Mouse (Mus musculus): Measurements from ENCODE around the gene Brat1.

Gene Brat1

GRCm38 (mm10) chr5:140702103-140702513, 2.7 kb upstream of the Brat1 start, which contains the start of gene Iqce:
TSS of gene Iqce (minus strand) at chr5:140702378.
- peak; percentile 97 for DNase-seq (ENCODE audit: low read depth)

- peak; percentile 26 for DNase-seq (ENCODE audit: low read depth)
Measured at GRCm38 (mm10) chr5:140702618-140703175, 2.1 kb upstream of the Brat1 start.

- DNase-seq (ENCODE audit: low read depth): peak; percentile 9
Measured at GRCm38 (mm10) chr5:140703480-140704377, 1.1 kb upstream of the Brat1 start.

- DNase-seq (ENCODE audit: low read depth): peak; percentile 24
Measured at GRCm38 (mm10) chr5:140705501-140706171, 825 bp downstream of the Brat1 start.

GRCm38 (mm10) chr5:140710315-140710714, 5.5 kb downstream of the Brat1 start:
- no peak for DNase-seq (ENCODE audit: low read depth)

- peak; percentile 20 for DNase-seq (ENCODE audit: low read depth)
Measured at GRCm38 (mm10) chr5:140711040-140711439, 6.2 kb downstream of the Brat1 start.

- no peak for DNase-seq (ENCODE audit: low read depth)
Measured at GRCm38 (mm10) chr5:140720773-140721172, 16.0 kb downstream of the Brat1 start.

- DNase-seq (ENCODE audit: low read depth): peak; percentile 20
Measured at GRCm38 (mm10) chr5:140722121-140722520, 17.3 kb downstream of the Brat1 start.

- no peak for DNase-seq (ENCODE audit: low read depth)
Measured at GRCm38 (mm10) chr5:140723822-140724221, 19.0 kb downstream of the Brat1 start, which contains the start of gene Amz1. TSS of gene Amz1 (plus strand) at chr5:140724127.

GRCm38 (mm10) chr5:140726062-140726839, 21.4 kb downstream of the Brat1 start:
- DNase-seq (ENCODE audit: low read depth): peak; percentile 31

- no peak for DNase-seq (ENCODE audit: low read depth)
Measured at GRCm38 (mm10) chr5:140726946-140727740, 22.3 kb downstream of the Brat1 start.

- no peak for DNase-seq (ENCODE audit: low read depth)
Measured at GRCm38 (mm10) chr5:140731040-140731797, 26.4 kb downstream of the Brat1 start.

GRCm38 (mm10) chr5:140732195-140732594, 27.4 kb downstream of the Brat1 start:
- DNase-seq (ENCODE audit: low read depth): peak; percentile 29

- no peak for DNase-seq (ENCODE audit: low read depth)
Measured at GRCm38 (mm10) chr5:140733336-140733735, 28.5 kb downstream of the Brat1 start.

GRCm38 (mm10) chr5:140735297-140735696, 30.5 kb downstream of the Brat1 start:
- no peak for DNase-seq (ENCODE audit: low read depth)

- no peak for DNase-seq (ENCODE audit: low read depth)
Measured at GRCm38 (mm10) chr5:140736166-140736565, 31.4 kb downstream of the Brat1 start.

- no peak for DNase-seq (ENCODE audit: low read depth)
Measured at GRCm38 (mm10) chr5:140739813-140740212, 35.0 kb downstream of the Brat1 start.

- no peak for DNase-seq (ENCODE audit: low read depth)
Measured at GRCm38 (mm10) chr5:140741040-140741439, 36.2 kb downstream of the Brat1 start.

- peak; percentile 57 for DNase-seq (ENCODE audit: low read depth)
Measured at GRCm38 (mm10) chr5:140741877-140742276, 37.1 kb downstream of the Brat1 start.

GRCm38 (mm10) chr5:140743706-140744131, 38.9 kb downstream of the Brat1 start:
- peak; percentile 31 for DNase-seq (ENCODE audit: low read depth)

Data from NIH3T3 (cell line).